Mouse (Mus musculus) kidney, adult 11 months (tissue): Measurements from ENCODE around the gene Lpar2.

ENCODE experiments used
- DNase-seq: peaks from one replicate; pipeline ENCODE4 v3.0.0; 2022

Gene Lpar2

GRCm38 (mm10) chr8:69808094-69808863 lies 13.9 kb upstream of the Lpar2 start, which contains the start of gene Gmip:
Gene Gmip (plus strand): TSS chr8:69808679.
- DNase-seq: peak; percentile 74

- no peak for DNase-seq
These were observed 13.3 kb upstream of the Lpar2 start for GRCm38 (mm10) chr8:69808864-69809403.

- no peak for DNase-seq
These were observed 12.4 kb upstream of the Lpar2 start for GRCm38 (mm10) chr8:69809820-69810219.

- no peak for DNase-seq
These were observed 7.3 kb upstream of the Lpar2 start for GRCm38 (mm10) chr8:69814881-69815280.

- peak; percentile 57 for DNase-seq
These were observed 6.8 kb upstream of the Lpar2 start for GRCm38 (mm10) chr8:69815396-69815795.

- DNase-seq: peak; percentile 87
These were observed 1.8 kb upstream of the Lpar2 start for GRCm38 (mm10) chr8:69820466-69820865.

- peak; percentile 55 for DNase-seq
These were observed 251 bp upstream of the Lpar2 start for GRCm38 (mm10) chr8:69821971-69822385.

- DNase-seq: peak; percentile 67
These were observed 4.1 kb downstream of the Lpar2 start for GRCm38 (mm10) chr8:69826371-69826770.

- peak; percentile 83 for DNase-seq
These were observed 10.1 kb downstream of the Lpar2 start, which contains the start of gene Pbx4 for GRCm38 (mm10) chr8:69832298-69832853. Gene Pbx4 (plus strand): TSS chr8:69832491.

GRCm38 (mm10) chr8:69837057-69837682 lies 14.9 kb downstream of the Lpar2 start:
- peak; percentile 61 for DNase-seq

- no peak for DNase-seq
These were observed 25.2 kb downstream of the Lpar2 start for GRCm38 (mm10) chr8:69847167-69848065.

- no peak for DNase-seq
These were observed 26.7 kb downstream of the Lpar2 start for GRCm38 (mm10) chr8:69848951-69849350.

GRCm38 (mm10) chr8:69849899-69850298 lies 27.7 kb downstream of the Lpar2 start:
- no peak for DNase-seq

- DNase-seq: no peak
These were observed 28.8 kb downstream of the Lpar2 start for GRCm38 (mm10) chr8:69850926-69851506.

GRCm38 (mm10) chr8:69853869-69854268 lies 31.6 kb downstream of the Lpar2 start:
- DNase-seq: no peak

GRCm38 (mm10) chr8:69860807-69861206 lies 38.6 kb downstream of the Lpar2 start:
- DNase-seq: no peak

GRCm38 (mm10) chr8:69861251-69861650 lies 39.0 kb downstream of the Lpar2 start:
- DNase-seq: no peak

- no peak for DNase-seq
These were observed 41.3 kb downstream of the Lpar2 start for GRCm38 (mm10) chr8:69863387-69864020.

- DNase-seq: no peak
These were observed 42.0 kb downstream of the Lpar2 start for GRCm38 (mm10) chr8:69864180-69864579.

- DNase-seq: peak; percentile 41
These were observed 45.6 kb downstream of the Lpar2 start for GRCm38 (mm10) chr8:69867696-69868326.
